Mouse (Mus musculus): Measurements from ENCODE around the gene Muc4.

GRCm38 (mm10) chr16:32764961-32765360, 29.3 kb downstream of the Muc4 start:
- TF ChIP-seq GATA1 (IDR thresholded peaks at IDR 0.05; ENCODE audit: borderline replicate concordance, low read length) (no peak), FLI1 (IDR thresholded peaks at IDR 0.05; ENCODE audit: low read length) (no peak)
